Mouse (Mus musculus) midbrain, embryonic 16.5 days (tissue): ENCODE results near the gene Gpatch8. TPM values are rescaled to one million over a fixed set of nuclear protein-coding genes. Genes with fewer than 3 reads are reported as not detected.

Experiments used
- ATAC-seq: fragments of 200-750 bp; cut with Nextera tagmentation; 2 replicates; pipeline ENCODE4 v1.8.0; 2017; ENCODE audit warnings: moderate TSS enrichment
- H3K27ac ChIP-seq: fragments of 300-500 bp; sonication (generic); 2 replicates; pipeline ENCODE4 v1.5.1; 2014; ENCODE audit warnings: mild to moderate bottlenecking, low read length, mixed read lengths
- H3K27me3 ChIP-seq: fragments of 300-500 bp; sonication (generic); 2 replicates; pipeline ENCODE4 v1.6.1; 2014; ENCODE audit warnings: low read depth, low read length, mixed read lengths; ENCODE audit not compliant: control insufficient read depth, insufficient read depth
- H3K36me3 ChIP-seq: fragments of 300-500 bp; sonication (generic); 2 replicates; pipeline ENCODE4 v1.6.1; 2014; ENCODE audit warnings: mild to moderate bottlenecking, low read length, moderate library complexity, mixed read lengths; ENCODE audit not compliant: control insufficient read depth, insufficient read depth
- H3K4me1 ChIP-seq: fragments of 300-500 bp; sonication (generic); 2 replicates; pipeline ENCODE4 v1.6.1; 2014; ENCODE audit warnings: mild to moderate bottlenecking, low read length, mixed read lengths; ENCODE audit not compliant: control insufficient read depth, insufficient read depth
- H3K4me2 ChIP-seq: fragments of 300-500 bp; sonication (generic); 2 replicates; pipeline ENCODE4 v1.6.1; 2014; ENCODE audit warnings: mild to moderate bottlenecking, low read length, mixed read lengths
- H3K4me3 ChIP-seq: fragments of 300-500 bp; sonication (generic); 2 replicates; pipeline ENCODE4 v1.5.1; 2014; ENCODE audit warnings: low read depth, mild to moderate bottlenecking, low read length, moderate library complexity, mixed read lengths
- H3K9ac ChIP-seq: fragments of 300-500 bp; sonication (generic); 2 replicates; pipeline ENCODE4 v1.6.1; 2014; ENCODE audit warnings: low read depth, low read length, mixed read lengths
- H3K9me3 ChIP-seq: fragments of 300-500 bp; sonication (generic); replicated peaks from 2 replicates; pipeline ENCODE4 v1.6.1; 2014; ENCODE audit warnings: mild to moderate bottlenecking, low read length, mixed read lengths; ENCODE audit not compliant: control insufficient read depth, poor library complexity, severe bottlenecking
- WGBS: fragments of 180-500 bp; shearing (Covaris S2); extraction: QIAGEN DNeasy Blood & Tissue Kit; methylation state at CpG from one replicate; pipeline ENCODE4 v1.1.7; 2014; 5-methylcytosine and 5-hydroxymethylcytosine counted together
- polyA plus RNA-seq: library from polyadenylated mRNA; unstranded; fragments of >200 nt; fragmentation: Nextera tagmentation; extraction: Ambion mirVana; gene quantifications from 2 replicates; pipeline ENCODE4 v1.2.1, GENCODE M21; 2015

Gpatch8 gene
- polyA plus RNA-seq, 1 experiment from 2014 or later = 64.1 TPM

DNA sequence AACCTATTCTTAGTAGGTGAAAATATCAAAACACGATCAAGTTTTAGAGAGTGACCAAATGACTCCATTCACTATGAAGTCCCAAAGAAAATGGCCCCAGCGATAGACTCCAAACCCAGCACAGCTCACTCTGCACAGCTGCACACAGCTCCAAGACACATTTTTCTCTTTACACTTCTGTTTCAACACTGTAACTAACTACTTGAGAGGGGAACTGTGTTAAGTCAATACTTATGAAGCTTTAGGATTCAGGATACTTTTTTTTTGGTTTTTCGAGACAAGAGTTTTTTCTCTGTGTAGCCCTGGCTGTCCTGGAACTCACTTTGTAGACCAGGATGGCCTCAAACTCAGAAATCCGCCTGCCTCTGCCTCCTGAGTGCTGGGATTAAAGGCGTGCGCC, 61.1 kb downstream of the Gpatch8 start:
- no peak overlapping the region for H3K27ac ChIP-seq
- H3K4me2 ChIP-seq = no peak overlapping the region

DNA sequence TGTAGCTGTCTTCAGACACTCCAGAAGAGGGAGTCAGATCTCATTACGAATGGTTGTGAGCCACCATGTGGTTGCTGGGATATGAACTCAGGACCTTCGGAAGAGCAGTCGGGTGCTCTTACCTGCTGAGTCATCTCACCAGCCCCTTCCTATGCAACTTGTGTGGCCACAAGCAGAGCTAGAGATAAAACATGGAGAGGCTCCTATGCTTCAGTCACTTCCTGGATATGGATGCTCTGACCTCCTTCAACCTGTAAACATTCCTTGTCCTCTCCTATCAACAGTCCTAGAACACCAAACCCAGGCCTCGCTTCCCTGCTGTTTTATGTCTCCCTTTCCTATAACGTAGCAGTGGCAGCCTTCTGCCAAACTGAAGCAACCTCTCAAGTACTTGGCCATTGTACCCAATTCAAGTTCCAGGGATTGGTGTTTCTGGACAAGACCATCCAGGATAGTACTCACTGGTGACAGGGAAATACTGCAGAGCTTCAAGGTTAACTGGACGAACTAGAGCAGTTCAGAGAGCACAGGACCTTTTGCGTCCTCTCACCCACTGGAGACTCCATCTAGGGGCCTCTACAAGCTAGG, 62.0 kb downstream of the Gpatch8 start:
- Histone ChIP-seq H3K27me3 (no peaks in the 10 kb centered on the region), H3K4me3 (no peak overlapping the region), H3K9ac (no peak overlapping the region), H3K4me1 (no peaks in the 10 kb centered on the region), H3K36me3 (peaks cover 2% of the 10 kb centered on the region; the same call in 1 of the 2 replicates), H3K27ac (no peak overlapping the region), H3K4me2 (no peak overlapping the region), H3K9me3 (no peaks in the 10 kb centered on the region)
- ATAC-seq = no peak
- 90% methylated on average over 7 of the region's 7 CpGs for WGBS

More for the DNA sequence above, 61.1 kb downstream of the Gpatch8 start:
- Histone ChIP-seq H3K4me1 (no peaks in the 10 kb centered on the region), H3K36me3 (peaks cover 2% of the 10 kb centered on the region; the same call in 1 of the 2 replicates), H3K27me3 (no peaks in the 10 kb centered on the region), H3K9me3 (no peaks in the 10 kb centered on the region), H3K4me3 (no peak overlapping the region), H3K9ac (no peak overlapping the region)
- no peak for ATAC-seq
- WGBS = 99% methylated on average over 6 of the region's 6 CpGs

GRCm38 (mm10) chr11:102493241-102493640, 63.0 kb downstream of the Gpatch8 start:
- Histone ChIP-seq H3K4me1 (no peaks in the 10 kb centered on the region), H3K4me2 (no peak overlapping the region), H3K27ac (no peak overlapping the region), H3K9ac (no peak overlapping the region), H3K4me3 (no peak overlapping the region), H3K9me3 (no peaks in the 10 kb centered on the region), H3K27me3 (no peaks in the 10 kb centered on the region), H3K36me3 (peaks cover 2% of the 10 kb centered on the region; the same call in 1 of the 2 replicates)
- no peak for ATAC-seq
- 91% methylated on average over 2 of the region's 2 CpGs for WGBS

- Histone ChIP-seq H3K27ac (no peak overlapping the region), H3K4me1 (no peaks in the 10 kb centered on the region), H3K9ac (no peak overlapping the region), H3K4me2 (no peak overlapping the region), H3K4me3 (no peak overlapping the region), H3K9me3 (no peaks in the 10 kb centered on the region), H3K36me3 (peaks cover 2% of the 10 kb centered on the region; the same call in 1 of the 2 replicates), H3K27me3 (no peaks in the 10 kb centered on the region)
- ATAC-seq = no peak
- 87% methylated on average over 2 of the region's 2 CpGs for WGBS
Measured at GRCm38 (mm10) chr11:102487901-102488300, 68.3 kb downstream of the Gpatch8 start.

- H3K9ac ChIP-seq = no peak overlapping the region
- no peak overlapping the region for H3K27ac ChIP-seq
- no peak overlapping the region for H3K4me2 ChIP-seq
- H3K36me3 ChIP-seq = peaks cover 2% of the 10 kb centered on the region; the same call in 1 of the 2 replicates
- no peaks in the 10 kb centered on the region for H3K9me3 ChIP-seq
- peak; percentile 76; the same call in 1 of the 2 replicates for ATAC-seq
- no peak overlapping the region for H3K4me3 ChIP-seq
- 72% methylated on average over 11 of the region's 11 CpGs for WGBS
- H3K4me1 ChIP-seq = no peaks in the 10 kb centered on the region
- no peaks in the 10 kb centered on the region for H3K27me3 ChIP-seq
Measured at GRCm38 (mm10) chr11:102486733-102487386, 69.3 kb downstream of the Gpatch8 start.

GRCm38 (mm10) chr11:102481779-102482178, 74.4 kb downstream of the Gpatch8 start:
- Histone ChIP-seq H3K9me3 (no peaks in the 10 kb centered on the region), H3K27me3 (no peaks in the 10 kb centered on the region), H3K4me3 (no peak overlapping the region), H3K9ac (no peak overlapping the region), H3K27ac (no peak overlapping the region), H3K36me3 (peaks cover 29% of the 10 kb centered on the region), H3K4me1 (no peaks in the 10 kb centered on the region), H3K4me2 (no peak overlapping the region)
- no peak for ATAC-seq
- WGBS = 95% methylated on average over 10 of the region's 10 CpGs

DNA sequence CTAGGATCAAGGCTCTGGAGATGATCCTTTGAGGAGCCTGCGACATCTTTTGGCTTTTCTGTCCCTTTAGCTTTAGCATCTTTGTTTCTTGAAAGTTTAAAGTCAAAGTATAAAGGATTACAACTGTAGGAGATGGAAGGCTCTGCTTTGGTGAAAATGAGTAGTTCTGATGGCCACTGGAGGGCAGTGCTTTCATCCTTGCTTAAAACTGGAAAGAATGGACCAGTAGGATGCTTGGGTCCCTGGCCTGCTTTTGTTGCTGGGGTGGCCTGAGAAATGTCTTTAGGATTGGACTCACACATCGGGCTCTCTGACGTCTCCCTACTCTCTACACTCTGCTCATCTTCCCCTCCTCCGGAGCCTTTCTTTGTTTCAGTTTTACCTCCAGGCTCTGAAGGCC, 75.3 kb downstream of the Gpatch8 start:
- H3K4me3 ChIP-seq = no peak overlapping the region
- ATAC-seq = no peak
- peaks cover 27% of the 10 kb centered on the region for H3K36me3 ChIP-seq
- H3K9me3 ChIP-seq = no peaks in the 10 kb centered on the region
- no peak overlapping the region for H3K4me2 ChIP-seq
- no peak overlapping the region for H3K27ac ChIP-seq
- 78% methylated on average over 4 of the region's 4 CpGs for WGBS
- H3K4me1 ChIP-seq = no peaks in the 10 kb centered on the region
- no peaks in the 10 kb centered on the region for H3K27me3 ChIP-seq
- no peak overlapping the region for H3K9ac ChIP-seq

GRCm38 (mm10) chr11:102480111-102480510, 76.1 kb downstream of the Gpatch8 start:
- no peaks in the 10 kb centered on the region for H3K4me1 ChIP-seq
- no peaks in the 10 kb centered on the region for H3K9me3 ChIP-seq
- no peak overlapping the region for H3K9ac ChIP-seq
- no peak overlapping the region for H3K27ac ChIP-seq
- H3K4me3 ChIP-seq = no peak overlapping the region
- peaks cover 27% of the 10 kb centered on the region for H3K36me3 ChIP-seq
- no peaks in the 10 kb centered on the region for H3K27me3 ChIP-seq
- WGBS = 96% methylated on average over 15 of the region's 15 CpGs
- H3K4me2 ChIP-seq = no peak overlapping the region
- ATAC-seq = no peak

- H3K4me1 ChIP-seq = no peaks in the 10 kb centered on the region
- H3K9ac ChIP-seq = no peak overlapping the region
- no peak overlapping the region for H3K27ac ChIP-seq
- H3K36me3 ChIP-seq = peaks cover 27% of the 10 kb centered on the region
- H3K4me2 ChIP-seq = no peak overlapping the region
- H3K9me3 ChIP-seq = no peaks in the 10 kb centered on the region
- ATAC-seq = no peak
- 94% methylated on average over 23 of the region's 23 CpGs for WGBS
- no peaks in the 10 kb centered on the region for H3K27me3 ChIP-seq
- H3K4me3 ChIP-seq = no peak overlapping the region
Measured at GRCm38 (mm10) chr11:102479581-102479980, 76.6 kb downstream of the Gpatch8 start.
